Mouse (Mus musculus) heart, adult 2 months (tissue): ENCODE data around the gene Clcc1.

ENCODE experiments used
- CTCF ChIP-seq: fragments of 200-600 bp; IDR thresholded peaks from 2 replicates; pipeline ENCODE4 v1.8.1; 2022; ENCODE audit warnings: antibody characterized with exemption, mild to moderate bottlenecking, moderate library complexity
- POLR2A ChIP-seq: fragments of 200-500 bp; IDR thresholded peaks from 2 replicates; pipeline ENCODE4 v1.6.1; 2011; ENCODE audit warnings: mild to moderate bottlenecking, low read depth, low read length, control low read depth; ENCODE audit not compliant: insufficient read depth

DNA sequence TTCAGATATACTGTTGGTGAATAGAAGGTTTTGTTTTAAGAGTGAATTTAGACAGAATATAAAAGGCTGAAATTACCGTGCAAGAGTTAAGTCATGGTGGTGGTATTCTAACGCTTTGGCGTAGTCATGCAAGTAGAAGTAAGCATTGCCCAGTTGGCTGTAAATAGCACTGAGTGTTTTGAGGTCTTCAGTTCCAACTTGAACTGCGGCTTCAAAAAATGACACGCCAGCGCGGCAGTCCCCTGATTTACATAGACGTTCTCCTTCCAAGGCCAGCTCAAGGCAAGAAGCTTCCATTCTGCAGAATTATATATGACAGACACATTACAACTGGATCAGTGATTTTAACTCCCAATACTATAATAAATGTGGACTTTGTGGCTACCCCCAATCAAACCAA, 49.1 kb downstream of the Clcc1 start:
- TF ChIP-seq CTCF, result no peak
- no peak for TF ChIP-seq POLR2A
